Comparison of ENCODE assay signal across 8 mouse cellular contexts in the genomic region with DNA sequence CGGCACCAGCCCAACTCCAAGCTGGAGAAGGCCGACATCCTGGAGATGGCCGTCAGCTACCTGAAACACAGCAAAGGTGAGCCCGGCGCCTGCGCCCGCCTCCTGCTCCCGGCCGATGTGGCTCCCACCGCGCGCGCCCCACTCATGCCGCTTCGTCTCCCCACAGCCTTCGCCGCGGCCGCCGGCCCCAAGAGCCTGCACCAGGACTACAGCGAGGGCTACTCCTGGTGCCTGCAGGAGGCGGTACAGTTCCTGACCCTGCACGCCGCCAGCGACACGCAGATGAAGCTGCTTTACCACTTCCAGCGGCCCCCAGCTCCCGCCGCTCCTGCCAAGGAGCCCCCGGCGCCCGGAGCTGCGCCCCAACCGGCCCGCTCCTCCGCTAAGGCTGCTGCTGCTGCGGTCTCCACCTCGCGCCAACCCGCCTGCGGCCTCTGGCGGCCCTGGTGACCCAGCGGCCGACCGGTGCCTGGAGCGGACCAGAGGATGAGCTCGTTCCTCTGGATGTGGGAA. TPM values are rescaled to one million over a fixed set of nuclear protein-coding genes. Genes with fewer than 3 reads are reported as not detected.
DNase-seq lines count a peak whose midpoint lies in the region; ATAC-seq and TF ChIP-seq lines count a peak whose summit lies in the region.

No protein-coding gene starts in this region.

- no peak for TF ChIP-seq POLR2A in heart, adult 2 months (IDR thresholded peaks at IDR 0.05; ENCODE audit: insufficient read depth, low read depth, low read length)

- 1% methylated on average over 42 of the region's 47 CpGs for WGBS in heart, adult 2 months
- WGBS in embryonic facial prominence, embryonic 15.5 days: under 1% methylated on average over 46 of the region's 47 CpGs
- under 1% methylated on average over 44 of the region's 47 CpGs for WGBS in hindbrain, embryonic 15.5 days
- under 1% methylated on average over 46 of the region's 47 CpGs for WGBS in lung, embryonic 16.5 days

- H3K4me1 ChIP-seq in heart, adult 2 months (ENCODE audit: control insufficient read depth, insufficient read depth, low read length): peaks cover 11% of the 10 kb centered on the region
- H3K4me1 ChIP-seq in embryonic facial prominence, embryonic 15.5 days: peaks cover 63% of the 10 kb centered on the region
- peaks cover 85% of the 10 kb centered on the region for H3K4me1 ChIP-seq in hindbrain, embryonic 15.5 days (replicated peaks)
- peaks cover 40% of the 10 kb centered on the region for H3K4me1 ChIP-seq in lung, embryonic 16.5 days (replicated peaks; ENCODE audit: control insufficient read depth, insufficient read depth, low read length)

- peak; percentile 64 to 67 for DNase-seq in heart, adult 2 months
- DNase-seq in heart, postnatal 25 days (ENCODE audit: low spot score): no peak
- DNase-seq in Muller cell, postnatal 12 days (ENCODE audit: inconsistent ontology term): peak; percentile 63
- peak; percentile 71 to 74 for DNase-seq in spleen, postnatal 10 days (ENCODE audit: low spot score in 2 of 2)
- no peak for DNase-seq in urinary bladder, postnatal 4 days (ENCODE audit: low spot score in 2 of 2)

- TF ChIP-seq EP300 in heart, adult 2 months (IDR thresholded peaks at IDR 0.05; ENCODE audit: insufficient read depth, low read depth, low read length): no peak

- intact Hi-C loops in heart, adult 2 months (cut with DNase I): no loop called here
- intact Hi-C loops in heart, postnatal 25 days (cut with DNase I): no loop called here

- H3K27ac ChIP-seq in heart, adult 2 months: peak overlapping the region; percentile 2; the same call in 1 of the 2 replicates
- H3K27ac ChIP-seq in embryonic facial prominence, embryonic 15.5 days (replicated peaks): no peak overlapping the region
- H3K27ac ChIP-seq in hindbrain, embryonic 15.5 days (replicated peaks): peak overlapping the region; percentile 95
- no peak overlapping the region for H3K27ac ChIP-seq in lung, embryonic 16.5 days (ENCODE audit: low read length)

- H3K4me2 ChIP-seq in embryonic facial prominence, embryonic 15.5 days (replicated peaks): peak overlapping the region; percentile 83
- H3K4me2 ChIP-seq in hindbrain, embryonic 15.5 days: peak overlapping the region; percentile 94
- peak overlapping the region; percentile 70 for H3K4me2 ChIP-seq in lung, embryonic 16.5 days (ENCODE audit: low read depth, low read length)

- no peaks in the 10 kb centered on the region for H3K36me3 ChIP-seq in heart, adult 2 months (ENCODE audit: control insufficient read depth, insufficient read depth, low read length)
- H3K36me3 ChIP-seq in embryonic facial prominence, embryonic 15.5 days: no peaks in the 10 kb centered on the region
- no peaks in the 10 kb centered on the region for H3K36me3 ChIP-seq in hindbrain, embryonic 15.5 days
- no peaks in the 10 kb centered on the region for H3K36me3 ChIP-seq in lung, embryonic 16.5 days (ENCODE audit: control insufficient read depth, insufficient read depth, low read length)

- no peaks in the 10 kb centered on the region for H3K79me2 ChIP-seq in heart, adult 2 months (replicated peaks; ENCODE audit: control insufficient read depth, insufficient read depth, low read length)

- peak overlapping the region; percentile 65 for H3K4me3 ChIP-seq in heart, adult 2 months
- H3K4me3 ChIP-seq in embryonic facial prominence, embryonic 15.5 days (replicated peaks): peak overlapping the region; percentile 45
- peak overlapping the region; percentile 72 for H3K4me3 ChIP-seq in hindbrain, embryonic 15.5 days
- peak overlapping the region; percentile 49 for H3K4me3 ChIP-seq in lung, embryonic 16.5 days (ENCODE audit: low read length)

- H3K27me3 ChIP-seq in heart, adult 2 months (ENCODE audit: control insufficient read depth, insufficient read depth, low read length): peaks cover 10% of the 10 kb centered on the region
- H3K27me3 ChIP-seq in embryonic facial prominence, embryonic 15.5 days: peaks cover 66% of the 10 kb centered on the region
- H3K27me3 ChIP-seq in hindbrain, embryonic 15.5 days: peaks cover 8% of the 10 kb centered on the region; the same call in 1 of the 2 replicates
- peaks cover 52% of the 10 kb centered on the region for H3K27me3 ChIP-seq in lung, embryonic 16.5 days (ENCODE audit: control insufficient read depth, insufficient read depth, low read depth, low read length)

- peak overlapping the region; percentile 47 for H3K9ac ChIP-seq in heart, adult 2 months (ENCODE audit: low read depth, low read length)
- H3K9ac ChIP-seq in embryonic facial prominence, embryonic 15.5 days: no peak overlapping the region
- peak overlapping the region; percentile 65 for H3K9ac ChIP-seq in hindbrain, embryonic 15.5 days
- H3K9ac ChIP-seq in lung, embryonic 16.5 days (ENCODE audit: low read length): peak overlapping the region; percentile 42

- peak; percentile 53 for TF ChIP-seq CTCF in heart, adult 2 months (IDR thresholded peaks at IDR 0.05)

- no peaks in the 10 kb centered on the region for H3K9me3 ChIP-seq in embryonic facial prominence, embryonic 15.5 days (replicated peaks)
- no peaks in the 10 kb centered on the region for H3K9me3 ChIP-seq in hindbrain, embryonic 15.5 days
- H3K9me3 ChIP-seq in lung, embryonic 16.5 days (ENCODE audit: control insufficient read depth, low read length): no peaks in the 10 kb centered on the region

- ATAC-seq in embryonic facial prominence, embryonic 15.5 days (ENCODE audit: insufficient number of reproducible peaks, low FRiP score, low TSS enrichment, low read depth): no peak
- ATAC-seq in hindbrain, embryonic 15.5 days (ENCODE audit: low FRiP score, low read depth): no peak
- no peak for ATAC-seq in lung, embryonic 16.5 days (ENCODE audit: low read depth)

RNA-seq across cellular contexts. Expression of gene Hes5, which starts 0.6 kb away (rescaled TPM):
- not detected for total RNA-seq in heart, adult 2 months (2021)
- polyA plus RNA-seq in heart, adult 2 months (2012; rRNA removed): 0.10 TPM in 1 of 2 replicates, not detected in the other
- total RNA-seq in heart, postnatal 25 days (2021): under 1 TPM in 1 of 2 experiments, not detected in 1; 0.28 TPM
- 6.6 and 7.7 TPM in 2 replicates for polyA plus RNA-seq in embryonic facial prominence, embryonic 15.5 days (2015; fragmentation: Nextera tagmentation; extraction: Ambion mirVana)
- 159 and 196 TPM in 2 replicates for polyA plus RNA-seq in hindbrain, embryonic 15.5 days (2015; fragmentation: Nextera tagmentation; extraction: Ambion mirVana)
- polyA plus RNA-seq in lung, embryonic 16.5 days (2015; fragmentation: Nextera tagmentation; extraction: Ambion mirVana): 0.54 and 0.55 TPM in 2 replicates

RNA-seq across cellular contexts. Expression of gene Pank4, which starts 2.6 kb away (rescaled TPM):
- 10 to 100 TPM; 40.7 to 43.9 TPM for total RNA-seq in heart, adult 2 months (2021)
- polyA plus RNA-seq in heart, adult 2 months (2012; rRNA removed): 59.6 and 81.2 TPM in 2 replicates
- 10 to 100 TPM; 45.6 to 46.4 TPM for total RNA-seq in heart, postnatal 25 days (2021)
- polyA plus RNA-seq in embryonic facial prominence, embryonic 15.5 days (2015; fragmentation: Nextera tagmentation; extraction: Ambion mirVana): 41.9 and 43.6 TPM in 2 replicates
- polyA plus RNA-seq in hindbrain, embryonic 15.5 days (2015; fragmentation: Nextera tagmentation; extraction: Ambion mirVana): 35.9 and 37.3 TPM in 2 replicates
- polyA plus RNA-seq in lung, embryonic 16.5 days (2015; fragmentation: Nextera tagmentation; extraction: Ambion mirVana): 47.3 and 48.4 TPM in 2 replicates

RNA-seq across cellular contexts. Expression of gene Tnfrsf14, which starts 32.9 kb away (rescaled TPM):
- total RNA-seq in heart, adult 2 months (2021): 1 to 10 TPM; 6.1 to 7.0 TPM
- polyA plus RNA-seq in heart, adult 2 months (2012; rRNA removed): 16.1 and 18.8 TPM in 2 replicates
- 1 to 10 TPM; 3.8 to 6.7 TPM for total RNA-seq in heart, postnatal 25 days (2021)
- 1.5 and 2.3 TPM in 2 replicates for polyA plus RNA-seq in embryonic facial prominence, embryonic 15.5 days (2015; fragmentation: Nextera tagmentation; extraction: Ambion mirVana)
- 0.64 and 0.71 TPM in 2 replicates for polyA plus RNA-seq in hindbrain, embryonic 15.5 days (2015; fragmentation: Nextera tagmentation; extraction: Ambion mirVana)
- 1.7 and 1.9 TPM in 2 replicates for polyA plus RNA-seq in lung, embryonic 16.5 days (2015; fragmentation: Nextera tagmentation; extraction: Ambion mirVana)

Comparison
In these comparisons a context has a peak if more than half of its experiments do, and no peak if none do; other contexts are left out.
1. DNase-seq: peak in heart, adult 2 months (2 of 2), Muller cell, postnatal 12 days (single experiment) and spleen, postnatal 10 days (2 of 2); none in heart, postnatal 25 days (single experiment) and urinary bladder, postnatal 4 days (0 of 2).
2. H3K27ac ChIP-seq: peak in heart, adult 2 months (single experiment) and hindbrain, embryonic 15.5 days (single experiment); none in embryonic facial prominence, embryonic 15.5 days (single experiment) and lung, embryonic 16.5 days (single experiment).
3. RNA of gene Hes5, which starts 0.6 kb away (polyA plus RNA-seq): 159 to 196 TPM in hindbrain, embryonic 15.5 days; 6.6 to 7.7 TPM in embryonic facial prominence, embryonic 15.5 days, 0.54 to 0.55 TPM in lung, embryonic 16.5 days and 0.10 TPM in heart, adult 2 months; every median in the first group is over 10 times any median in the second.
4. Peak in every context shown above with its lines, with median percentiles within 50 percentile points of each other: H3K4me3 ChIP-seq and H3K4me2 ChIP-seq.